Mouse (Mus musculus) c-Kit-positive CD71-positive TER-119-positive erythroid progenitor cells, embryonic 14.5 days (primary cell): ENCODE results near the gene Poln.

Experiments
- DNase-seq: peaks from one replicate; pipeline ENCODE4 v3.0.0-alpha.2; 2013; ENCODE audit warnings: low spot score

Poln gene

DNA sequence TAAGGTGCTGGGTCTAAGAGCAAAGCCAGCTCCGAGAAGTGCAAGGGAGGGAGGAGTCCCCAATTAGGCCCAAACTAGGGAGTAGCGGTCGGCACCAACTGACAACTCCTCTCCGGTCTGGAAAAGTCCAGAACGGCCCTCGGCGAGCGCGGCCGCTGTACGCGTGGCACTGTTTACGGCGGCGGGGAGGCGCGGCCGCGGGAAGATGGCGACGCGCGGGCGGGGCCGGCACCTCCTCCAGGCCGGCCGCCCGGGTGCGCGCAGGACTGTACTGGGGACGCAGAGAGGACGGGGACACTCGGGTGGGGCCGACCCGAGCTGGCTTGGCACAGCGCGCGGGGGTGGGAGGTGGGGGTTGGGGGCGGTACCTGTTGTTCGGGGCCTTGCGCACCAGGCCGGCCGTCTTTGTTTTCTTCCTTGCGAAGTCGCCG is 17.7 kb upstream of the Poln start:
- no peak for DNase-seq

- DNase-seq: no peak
These were observed 17.1 kb upstream of the Poln start for GRCm38 (mm10) chr5:34186391-34186790.

DNA sequence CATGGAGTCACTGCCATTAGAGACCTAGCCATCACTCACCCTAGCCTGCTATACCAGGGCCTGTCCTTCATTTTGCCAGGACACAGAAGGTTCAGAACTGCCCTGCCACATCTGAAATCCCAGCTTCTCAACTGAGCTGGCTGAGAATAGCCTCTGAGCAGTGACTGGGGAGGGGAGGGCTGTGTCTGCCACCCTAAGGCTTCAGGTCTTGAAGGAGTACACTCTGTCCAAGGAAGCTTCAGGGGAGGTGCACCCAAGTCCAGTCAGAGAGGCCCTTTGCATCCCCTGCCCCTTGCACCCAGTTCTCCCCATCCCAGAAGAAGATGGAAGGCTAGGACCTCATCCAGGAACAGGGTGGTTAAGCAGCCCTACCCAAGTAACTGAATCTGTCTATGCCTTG is 16.5 kb upstream of the Poln start:
- DNase-seq: no peak

DNA sequence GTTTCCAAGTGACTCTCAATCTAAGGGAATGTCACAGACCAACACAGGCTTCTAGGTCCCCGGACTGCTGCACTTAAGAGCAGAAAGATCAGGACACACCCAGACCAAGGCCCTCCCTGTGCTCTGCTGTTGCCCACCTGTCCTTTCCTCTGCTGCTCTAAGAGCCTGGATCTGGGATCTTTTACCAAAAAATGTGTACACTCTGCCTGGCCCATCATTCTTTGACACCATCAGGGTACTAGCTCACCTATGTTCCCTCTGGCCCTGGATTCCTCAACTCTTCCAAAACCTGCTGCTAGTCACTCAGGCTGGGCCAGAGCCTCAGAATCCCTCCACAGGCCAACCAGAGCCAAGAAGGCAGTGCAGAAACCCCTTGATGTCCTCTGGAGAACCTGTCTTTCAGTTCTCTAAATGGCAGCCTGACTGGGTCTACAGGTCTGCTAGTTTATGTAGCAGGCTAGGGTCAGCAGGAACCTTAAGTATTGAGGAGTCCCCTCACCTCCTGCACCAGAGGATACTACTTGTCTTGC is 15.9 kb upstream of the Poln start:
- no peak for DNase-seq

- DNase-seq: no peak
These were observed 14.7 kb upstream of the Poln start for GRCm38 (mm10) chr5:34183976-34184375.

DNA sequence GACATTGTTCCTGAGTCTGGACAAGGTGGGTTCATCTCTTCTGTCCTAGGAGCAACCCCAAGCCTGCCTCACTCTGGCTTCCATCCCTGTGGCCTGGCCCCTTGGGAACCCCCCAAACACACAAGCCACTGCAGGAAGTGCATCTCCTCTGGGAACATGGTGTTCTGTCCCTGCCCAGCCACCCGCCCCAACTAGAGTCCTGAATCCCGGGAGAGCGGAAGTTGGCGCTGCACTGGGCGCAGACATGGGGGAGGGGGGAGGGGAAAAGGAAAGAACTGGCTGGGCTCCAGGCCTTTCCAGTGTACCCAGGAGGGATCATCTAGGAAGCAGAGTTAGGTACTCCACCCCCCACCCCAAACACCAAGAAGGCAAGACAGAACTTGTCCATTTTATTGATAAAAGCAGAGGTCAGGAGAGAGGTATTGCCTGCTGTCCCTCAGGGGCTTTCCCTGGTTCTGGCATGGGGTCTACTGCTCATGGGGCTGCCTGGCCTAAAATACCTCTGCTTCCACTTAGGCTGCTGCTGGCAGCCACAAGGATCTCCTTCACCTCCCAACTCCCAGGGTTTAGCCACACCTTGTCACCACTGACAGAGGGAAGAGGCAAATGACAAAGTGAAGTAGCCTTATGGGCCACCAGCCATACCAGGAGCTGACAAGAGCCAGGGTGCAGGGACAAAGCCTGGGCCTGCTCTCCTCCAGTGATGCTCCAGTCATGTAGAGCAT is 14.1 kb upstream of the Poln start:
- no peak for DNase-seq

DNA sequence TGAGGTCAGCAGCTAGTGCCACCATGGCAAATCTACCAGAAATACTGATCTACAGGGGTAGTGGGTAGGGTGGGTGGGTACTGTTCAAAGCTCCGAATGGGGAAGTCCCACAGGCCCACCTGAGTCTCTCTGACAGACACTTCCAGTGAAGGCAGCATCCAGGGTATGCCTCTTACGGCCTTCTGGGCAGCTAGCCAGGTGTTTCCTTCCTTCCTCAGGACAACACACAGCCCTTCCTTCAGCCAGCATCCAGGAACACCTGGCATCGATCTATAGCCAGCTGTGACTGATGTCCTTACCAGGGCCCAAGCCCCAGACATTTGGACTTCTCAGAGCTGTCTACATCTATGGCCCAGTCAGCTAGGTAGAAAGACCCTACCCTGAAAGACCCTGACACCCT is 13.2 kb upstream of the Poln start:
- DNase-seq: no peak

GRCm38 (mm10) chr5:34177821-34178220 is 8.6 kb upstream of the Poln start:
- no peak for DNase-seq

- DNase-seq: no peak
These were observed 7.8 kb upstream of the Poln start for GRCm38 (mm10) chr5:34177091-34177490.

DNA sequence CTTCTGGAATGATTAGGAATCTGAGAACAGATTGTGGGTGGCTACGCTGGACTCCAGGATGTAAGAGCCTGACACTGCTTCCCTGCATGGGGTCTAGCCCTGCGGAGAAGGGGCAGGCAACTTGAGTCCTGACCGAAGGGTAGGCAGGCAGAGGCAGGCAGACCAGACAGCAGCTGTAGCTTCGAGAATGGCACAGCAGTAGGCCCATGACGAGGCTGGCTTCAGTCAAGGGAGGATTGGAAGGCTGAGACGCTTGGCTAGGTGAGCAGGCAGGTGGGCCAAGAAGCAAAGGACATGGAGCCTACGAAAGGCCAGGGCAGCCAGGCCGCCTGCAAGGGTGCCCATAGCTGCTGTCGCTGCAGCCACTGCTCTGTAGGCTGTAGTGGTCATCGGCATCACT is 7.4 kb upstream of the Poln start:
- DNase-seq: no peak

DNA sequence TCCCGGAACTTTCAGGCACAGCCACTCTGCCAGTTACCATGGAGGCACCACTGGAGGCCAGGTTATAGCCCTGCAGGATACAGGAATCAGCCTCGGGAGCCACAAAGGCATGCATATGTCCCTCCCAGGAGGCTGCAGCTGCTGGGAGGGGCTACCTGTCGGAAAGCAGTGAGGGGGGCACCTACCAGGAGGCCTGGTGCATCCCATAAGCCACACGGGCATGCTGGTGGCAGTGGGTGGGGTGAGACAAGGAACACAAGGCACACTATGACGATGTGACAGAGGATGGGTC is 6.1 kb upstream of the Poln start:
- no peak for DNase-seq

GRCm38 (mm10) chr5:34174550-34175402 is 5.5 kb upstream of the Poln start:
- no peak for DNase-seq

DNA sequence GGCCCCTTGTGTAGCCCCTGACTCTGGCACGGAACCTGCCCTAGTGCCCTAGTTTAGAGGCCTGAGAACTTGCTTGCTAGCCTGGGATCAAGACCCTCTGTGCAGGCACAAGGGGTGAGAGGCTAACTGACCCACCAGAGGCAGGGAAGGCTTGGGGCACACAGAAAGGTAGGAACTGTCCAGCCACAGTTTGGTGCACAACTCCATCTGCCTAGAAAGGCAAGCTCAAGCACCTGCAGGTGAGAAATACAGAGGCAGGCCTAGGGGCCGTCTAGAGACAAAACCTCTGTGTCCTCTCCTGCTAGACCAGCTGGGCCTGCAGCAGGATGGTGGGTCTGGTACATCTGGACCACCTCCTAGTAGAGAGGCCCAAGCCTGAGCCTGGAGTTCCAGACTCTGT is 4.8 kb upstream of the Poln start:
- DNase-seq: no peak

DNA sequence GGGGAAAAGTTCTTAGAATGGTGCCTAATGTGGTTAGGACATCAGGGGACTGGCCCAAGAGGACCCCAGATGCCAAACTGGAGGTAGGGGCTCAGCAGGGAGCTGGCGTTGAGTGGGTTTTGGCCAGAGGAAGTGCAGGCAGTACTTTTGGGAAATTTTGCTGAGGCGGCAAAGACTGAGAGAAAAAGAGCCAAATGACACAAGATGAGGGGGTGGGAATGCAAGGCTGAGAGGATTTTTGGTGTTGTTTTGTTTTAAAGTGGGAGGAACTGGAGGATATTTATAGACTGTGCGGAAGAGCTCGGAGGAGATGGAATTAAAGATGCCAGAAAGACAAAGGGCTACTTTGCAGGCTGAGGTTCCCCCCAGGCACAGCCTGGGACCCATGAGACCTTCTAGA is 1.5 kb upstream of the Poln start:
- DNase-seq: no peak

DNA sequence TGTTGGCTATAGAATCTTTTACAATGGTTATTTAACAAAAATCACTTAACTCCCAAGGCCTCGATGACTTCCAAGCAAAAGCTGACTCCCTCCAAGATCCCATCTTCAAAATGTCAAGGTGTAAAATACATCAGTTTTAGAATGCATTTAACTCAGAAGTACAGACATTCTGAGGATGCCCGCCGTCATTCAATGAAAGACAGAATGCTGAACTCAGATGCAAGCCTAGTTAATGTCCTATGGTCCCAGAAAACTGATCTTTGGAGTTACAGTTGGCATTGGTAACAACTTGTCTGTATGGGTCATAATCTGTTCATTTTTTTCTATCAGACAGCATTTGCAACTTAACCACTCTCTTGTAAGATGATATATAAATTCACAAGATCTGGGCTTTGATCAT is 706 bp upstream of the Poln start:
- no peak for DNase-seq

GRCm38 (mm10) chr5:34167857-34168256 is 1.4 kb downstream of the Poln start:
- DNase-seq: no peak

DNA sequence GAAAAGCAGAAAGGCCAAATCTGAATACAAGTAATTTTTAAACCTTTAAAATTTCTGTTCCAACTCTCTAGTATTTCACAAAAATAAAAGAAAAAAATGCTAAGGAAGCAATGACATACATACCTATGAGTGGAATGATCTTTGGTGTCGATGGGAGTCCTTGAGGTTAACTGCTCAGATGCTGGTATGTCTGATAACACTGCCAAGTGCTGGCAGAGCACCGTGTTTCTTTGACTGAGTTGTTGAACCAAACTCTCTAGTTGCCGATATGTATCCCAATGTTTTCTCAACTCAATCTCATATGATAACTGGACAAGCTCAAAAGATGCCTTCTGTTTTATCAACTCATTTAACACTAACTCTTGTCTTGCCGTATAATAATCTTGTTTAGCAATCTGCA is 3.5 kb downstream of the Poln start:
- peak; percentile 38 for DNase-seq

DNA sequence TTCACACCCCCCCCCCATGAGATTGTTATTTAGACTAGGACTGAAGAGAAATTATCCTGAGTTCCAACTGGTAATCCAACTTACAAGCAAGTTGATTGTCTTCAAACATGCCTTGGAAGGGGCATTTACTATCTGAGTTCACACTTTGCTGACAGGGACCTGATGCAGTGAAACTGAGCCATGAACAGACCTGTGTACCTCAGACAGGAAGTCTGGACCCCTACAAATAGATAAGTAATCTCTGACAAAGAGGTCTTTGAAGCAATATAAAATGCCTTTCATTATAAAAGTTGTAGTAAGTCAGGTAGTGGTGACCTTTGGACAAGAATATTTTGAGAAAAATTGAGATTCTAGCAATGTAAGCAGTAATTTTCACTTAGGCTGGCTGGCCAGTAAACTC is 20.8 kb downstream of the Poln start:
- no peak for DNase-seq

- DNase-seq: no peak
These were observed 21.7 kb downstream of the Poln start for GRCm38 (mm10) chr5:34147554-34147953.

DNA sequence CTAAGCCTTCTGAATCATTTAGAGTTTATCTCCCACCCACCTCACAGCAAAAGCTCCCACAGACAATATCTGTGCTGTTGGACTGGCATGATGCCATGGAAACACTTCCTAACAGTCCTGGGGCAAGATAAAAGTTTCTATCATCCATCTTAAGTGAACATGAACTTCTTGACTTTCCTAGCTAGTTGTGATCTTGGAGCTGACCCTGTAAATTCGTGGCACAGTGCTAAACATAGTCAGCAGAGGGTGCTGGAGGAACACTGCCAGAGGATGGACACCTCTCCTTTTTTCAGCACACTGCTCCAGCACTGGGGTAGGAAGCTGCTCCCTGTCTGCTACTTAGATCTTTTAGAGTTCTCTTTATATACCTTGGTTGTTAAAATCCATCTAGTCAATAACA is 29.5 kb downstream of the Poln start:
- peak; percentile 9 for DNase-seq

DNA sequence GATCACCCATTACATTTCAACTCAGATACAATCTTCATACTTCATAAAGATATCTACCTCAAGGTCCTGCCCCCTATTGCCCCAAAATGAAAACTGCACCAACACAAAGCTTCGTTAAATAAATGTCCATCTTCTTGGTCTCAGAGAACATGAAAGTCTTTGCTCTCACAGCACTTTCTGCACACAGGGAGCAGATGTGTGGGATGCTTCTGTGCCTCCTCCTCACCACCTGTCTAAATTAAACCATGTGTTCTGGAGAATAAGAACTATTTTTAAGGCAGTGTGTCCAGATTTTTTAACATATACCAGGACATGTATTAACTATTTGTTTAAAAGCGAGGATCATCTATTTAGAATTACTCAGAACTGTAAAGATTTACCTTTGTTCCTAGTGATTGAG is 36.5 kb downstream of the Poln start:
- no peak for DNase-seq

- DNase-seq: no peak
These were observed 45.1 kb downstream of the Poln start for GRCm38 (mm10) chr5:34124131-34124530.

DNA sequence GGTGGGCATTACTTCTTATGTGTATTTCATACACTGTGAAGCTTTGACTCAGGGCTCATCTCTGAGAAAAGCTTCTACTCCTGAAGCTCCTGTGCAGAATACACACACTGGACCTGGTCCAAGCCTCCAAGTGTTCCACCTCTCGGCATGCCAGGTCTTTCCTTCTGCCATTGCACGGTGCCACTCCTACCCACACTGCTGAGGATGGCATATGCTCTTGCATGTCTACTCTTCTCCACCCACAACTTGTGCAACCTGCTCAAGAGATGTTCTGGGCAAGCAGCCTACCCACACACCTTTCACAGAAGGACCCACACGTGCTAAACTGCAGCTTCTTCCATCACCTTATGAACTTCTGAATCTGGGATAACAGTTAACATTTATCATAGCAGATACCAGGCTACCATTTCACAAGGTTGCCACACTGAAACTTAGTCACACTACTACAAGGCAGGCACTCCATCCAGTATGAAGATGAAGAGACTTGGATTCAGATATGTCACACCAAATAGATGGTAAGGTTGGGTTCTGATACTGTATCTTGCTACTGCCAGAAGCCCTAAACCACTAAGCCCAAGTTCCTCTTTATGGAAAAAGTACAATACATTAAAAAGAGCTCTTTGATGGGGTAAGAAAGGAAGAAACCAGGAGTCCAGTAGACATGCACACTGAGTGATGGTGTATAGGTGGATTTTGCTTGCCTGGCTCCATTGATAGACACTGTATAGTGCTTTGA is 50.0 kb downstream of the Poln start:
- DNase-seq: no peak
